Mouse (Mus musculus) limb, embryonic 10.5 days (tissue): Measurements from ENCODE around the gene Dag1. TPM values are rescaled to one million over a fixed set of nuclear protein-coding genes. Genes with fewer than 3 reads are reported as not detected.

Experiments
- DNase-seq: peaks from one replicate; pipeline ENCODE4 v3.0.0-alpha.2; 2017; ENCODE audit warnings: low spot score
- H3K27ac ChIP-seq: fragments of 300-500 bp; sonication (generic); 2 replicates; pipeline ENCODE4 v1.5.1; 2016; ENCODE audit warnings: mild to moderate bottlenecking
- H3K27me3 ChIP-seq: fragments of 300-500 bp; sonication (generic); 2 replicates; pipeline ENCODE4 v1.6.1; 2016; ENCODE audit warnings: low read depth, mild to moderate bottlenecking; ENCODE audit not compliant: poor library complexity, severe bottlenecking
- H3K36me3 ChIP-seq: fragments of 300-500 bp; sonication (generic); 2 replicates; pipeline ENCODE4 v1.6.1; 2016; ENCODE audit warnings: mild to moderate bottlenecking, moderate library complexity
- H3K4me1 ChIP-seq: fragments of 300-500 bp; sonication (generic); 2 replicates; pipeline ENCODE4 v1.6.1; 2016
- H3K4me3 ChIP-seq: fragments of 300-500 bp; sonication (generic); 2 replicates; pipeline ENCODE4 v1.5.1; 2016; ENCODE audit warnings: mild to moderate bottlenecking, moderate library complexity
- H3K9me3 ChIP-seq: fragments of 300-500 bp; sonication (generic); replicated peaks from 2 replicates; pipeline ENCODE4 v1.6.1; 2016; ENCODE audit warnings: mild to moderate bottlenecking
- WGBS: fragments of 180-500 bp; shearing (Covaris S2); methylation state at CpG from one replicate; pipeline ENCODE4 v1.1.7; 2016; 5-methylcytosine and 5-hydroxymethylcytosine counted together
- polyA plus RNA-seq: library from polyadenylated mRNA; unstranded; fragments of >200 nt; fragmentation: Nextera tagmentation; extraction: Ambion mirVana; gene quantifications from 2 replicates; pipeline ENCODE4 v1.2.1, GENCODE M21; 2016

Gene Dag1
- polyA plus RNA-seq, 1 experiment from 2014 or later = 59.6 TPM

- Histone ChIP-seq H3K27me3 (peaks cover 13% of the 10 kb centered on the region; the same call in 1 of the 2 replicates), H3K4me1 (no peaks in the 10 kb centered on the region), H3K9me3 (no peaks in the 10 kb centered on the region), H3K27ac (no peak overlapping the region), H3K36me3 (no peaks in the 10 kb centered on the region), H3K4me3 (no peak overlapping the region)
- WGBS = 91% methylated on average over 5 of the region's 5 CpGs
- DNase-seq = no peak
Observed at GRCm38 (mm10) chr9:108156786-108157185, 107.0 kb downstream of the Dag1 start.

GRCm38 (mm10) chr9:108154814-108155213 is 108.9 kb downstream of the Dag1 start:
- no peak for DNase-seq
- Histone ChIP-seq H3K9me3 (no peaks in the 10 kb centered on the region), H3K27me3 (peaks cover 6% of the 10 kb centered on the region; the same call in 1 of the 2 replicates), H3K36me3 (no peaks in the 10 kb centered on the region), H3K4me1 (peaks cover 2% of the 10 kb centered on the region; the same call in 1 of the 2 replicates), H3K27ac (no peak overlapping the region), H3K4me3 (no peak overlapping the region)
- 88% methylated on average over 12 of the region's 12 CpGs for WGBS

Other genes starting within 250 kb of the Dag1 start
- 25.2 and 26.4 TPM in 2 replicates for gene Gmppb, start 214.7 kb downstream of the Dag1 start, polyA plus RNA-seq
- 1.9 and 3.5 TPM in 2 replicates for gene Amigo3, start 210.8 kb downstream of the Dag1 start, polyA plus RNA-seq
- 0.54 and 0.74 TPM in 2 replicates for gene Mst1, start 183.5 kb downstream of the Dag1 start, polyA plus RNA-seq
- gene Rnf123, start 180.6 kb downstream of the Dag1 start, polyA plus RNA-seq = 31.8 and 37.5 TPM in 2 replicates
- gene Apeh, start 169.4 kb downstream of the Dag1 start, polyA plus RNA-seq = 70.8 and 76.2 TPM in 2 replicates
- 1.7 TPM in 2 replicates for gene Bsn, start 73.6 kb downstream of the Dag1 start, polyA plus RNA-seq
- gene Nicn1, start 26.5 kb upstream of the Dag1 start, polyA plus RNA-seq = 32.9 and 35.8 TPM in 2 replicates
- 23.1 and 24.8 TPM in 2 replicates for gene Amt, start 32.9 kb upstream of the Dag1 start, polyA plus RNA-seq
- 246 and 250 TPM in 2 replicates for gene Rhoa, start 42.2 kb upstream of the Dag1 start, polyA plus RNA-seq
- 9.2 and 11.5 TPM in 2 replicates for gene Tcta, start 42.2 kb upstream of the Dag1 start, polyA plus RNA-seq
- gene Gpx1, start 74.9 kb upstream of the Dag1 start, polyA plus RNA-seq = 824 and 909 TPM in 2 replicates
- 132 and 140 TPM in 2 replicates for gene Usp4, start 83.9 kb upstream of the Dag1 start, polyA plus RNA-seq
- gene 1700102P08Rik, start 128.8 kb upstream of the Dag1 start, polyA plus RNA-seq = 0.69 and 0.98 TPM in 2 replicates
- gene Ccdc36, start 164.5 kb upstream of the Dag1 start, polyA plus RNA-seq = 1.1 and 1.3 TPM in 2 replicates
- gene BC048562, start 172.5 kb upstream of the Dag1 start, polyA plus RNA-seq = not detected in 2 replicates
- 62.8 and 65.8 TPM in 2 replicates for gene Ccdc71, start 196.6 kb upstream of the Dag1 start, polyA plus RNA-seq
- gene Klhdc8b, start 197.6 kb upstream of the Dag1 start, polyA plus RNA-seq = 10.9 and 17.8 TPM in 2 replicates
- 19.7 and 31.6 TPM in 2 replicates for gene Lamb2, start 215.8 kb upstream of the Dag1 start, polyA plus RNA-seq
- gene Usp19, start 226.6 kb upstream of the Dag1 start, polyA plus RNA-seq = 87.2 and 107 TPM in 2 replicates
- 124 and 127 TPM in 2 replicates for gene Qars, start 243.7 kb upstream of the Dag1 start, polyA plus RNA-seq